Mouse (Mus musculus) frontal cortex, postnatal 36 days (tissue): ENCODE measurements around the gene Cap2.

Experiments
- DNase-seq, 2 experiments: peaks; one replicate each; pipeline ENCODE4 v3.0.0; 2022; ENCODE audit warnings: low spot score in 2 of 2

Cap2 gene

GRCm38 (mm10) chr13:46565913-46566312, 64.3 kb downstream of the Cap2 start:
- DNase-seq = no peak

GRCm38 (mm10) chr13:46569469-46569868, 67.8 kb downstream of the Cap2 start:
- DNase-seq = no peak

GRCm38 (mm10) chr13:46571141-46571592, 69.5 kb downstream of the Cap2 start:
- peak; percentile 53 to 62 for DNase-seq

GRCm38 (mm10) chr13:46571961-46572647, 70.5 kb downstream of the Cap2 start:
- DNase-seq = peak; percentile 51 to 64

GRCm38 (mm10) chr13:46572648-46573163, 71.1 kb downstream of the Cap2 start:
- DNase-seq = no peak

- no peak for DNase-seq
Observed at GRCm38 (mm10) chr13:46574201-46574600, 72.6 kb downstream of the Cap2 start.

- DNase-seq = no peak
Observed at GRCm38 (mm10) chr13:46574707-46575106, 73.1 kb downstream of the Cap2 start.

- DNase-seq = no peak
Observed at GRCm38 (mm10) chr13:46584860-46585259, 83.2 kb downstream of the Cap2 start.

GRCm38 (mm10) chr13:46587717-46588289, 86.2 kb downstream of the Cap2 start:
- no peak for DNase-seq

GRCm38 (mm10) chr13:46588606-46589005, 87.0 kb downstream of the Cap2 start:
- DNase-seq = peak in 1 of 2 experiments; percentile 39

- DNase-seq = no peak
Observed at GRCm38 (mm10) chr13:46590885-46591284, 89.2 kb downstream of the Cap2 start.

- DNase-seq = no peak
Observed at GRCm38 (mm10) chr13:46600694-46601093, 99.0 kb downstream of the Cap2 start.

- DNase-seq = no peak
Observed at GRCm38 (mm10) chr13:46601386-46601785, 99.7 kb downstream of the Cap2 start.

GRCm38 (mm10) chr13:46602674-46603073, 101.0 kb downstream of the Cap2 start:
- no peak for DNase-seq

- no peak for DNase-seq
Observed at GRCm38 (mm10) chr13:46611033-46611432, 109.4 kb downstream of the Cap2 start.

- DNase-seq = no peak
Observed at GRCm38 (mm10) chr13:46613694-46614272, 112.1 kb downstream of the Cap2 start.

GRCm38 (mm10) chr13:46616673-46617362, 115.2 kb downstream of the Cap2 start:
- DNase-seq = no peak

GRCm38 (mm10) chr13:46619633-46620032, 118.0 kb downstream of the Cap2 start:
- DNase-seq = no peak

GRCm38 (mm10) chr13:46620964-46621757, 119.5 kb downstream of the Cap2 start:
- no peak for DNase-seq

- peak in 1 of 2 experiments; percentile 29 for DNase-seq
Observed at GRCm38 (mm10) chr13:46626608-46627007, 125.0 kb downstream of the Cap2 start.

- peak in 1 of 2 experiments; percentile 60 for DNase-seq
Observed at GRCm38 (mm10) chr13:46627841-46628240, 126.2 kb downstream of the Cap2 start.
